Mouse (Mus musculus) spleen, postnatal 36 days (tissue): Measurements from ENCODE around the gene Tnnt1.

Experiments used
- DNase-seq, 2 experiments: peaks; one replicate each; pipeline ENCODE4 v3.0.0; 2022; ENCODE audit warnings: low spot score in 2 of 2, mixed read lengths in 1 of 2

Gene Tnnt1

DNA sequence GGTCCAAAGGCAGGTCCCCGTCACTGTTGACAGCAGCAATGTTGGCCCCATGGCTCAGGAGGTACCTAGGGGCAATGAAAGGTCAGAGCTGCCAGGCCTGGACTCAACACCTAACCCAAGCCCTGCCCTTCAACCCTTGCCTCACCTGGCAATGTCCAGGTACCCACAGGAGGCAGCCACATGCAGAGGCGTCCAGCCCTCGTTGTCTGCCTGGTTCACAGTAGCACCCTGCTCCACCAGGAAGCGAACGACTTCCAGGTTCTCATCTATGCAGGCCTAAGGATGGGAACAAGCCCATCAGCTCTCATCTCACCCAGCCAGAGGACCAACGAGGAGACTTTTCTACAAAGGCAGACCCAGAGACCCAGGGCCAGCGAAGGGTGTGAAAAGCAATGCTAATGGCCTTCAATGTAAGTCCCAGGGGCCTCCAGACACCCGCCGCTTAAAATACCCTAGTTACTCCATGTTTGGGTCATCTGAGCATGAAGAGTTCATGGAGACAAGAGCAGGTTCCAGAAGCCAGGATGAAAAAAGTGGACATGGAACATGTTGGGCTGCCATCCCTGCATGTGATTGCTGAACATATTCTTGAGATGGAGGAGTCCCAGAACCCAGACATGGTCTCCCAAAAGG lies 18.8 kb downstream of the Tnnt1 start:
- DNase-seq: no peak

DNA sequence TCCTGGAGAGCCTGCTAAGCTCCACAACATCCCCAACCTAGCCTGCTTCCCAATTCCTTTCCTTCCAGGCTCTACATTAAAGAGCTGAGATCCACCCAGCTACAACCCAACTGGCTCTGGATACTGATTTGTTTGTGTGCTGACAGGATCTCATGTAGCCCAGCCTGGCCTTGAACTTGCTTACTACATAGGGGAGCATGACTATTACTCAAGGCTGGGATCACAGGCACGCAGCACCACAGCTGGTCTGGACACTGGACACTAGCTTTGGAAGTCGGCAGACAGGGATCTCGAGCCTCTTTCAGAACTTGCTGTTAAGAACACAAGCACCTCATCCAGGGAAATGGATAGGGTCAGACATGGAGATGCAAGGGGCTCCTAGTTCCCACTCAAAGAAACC lies 19.7 kb downstream of the Tnnt1 start:
- no peak for DNase-seq

DNA sequence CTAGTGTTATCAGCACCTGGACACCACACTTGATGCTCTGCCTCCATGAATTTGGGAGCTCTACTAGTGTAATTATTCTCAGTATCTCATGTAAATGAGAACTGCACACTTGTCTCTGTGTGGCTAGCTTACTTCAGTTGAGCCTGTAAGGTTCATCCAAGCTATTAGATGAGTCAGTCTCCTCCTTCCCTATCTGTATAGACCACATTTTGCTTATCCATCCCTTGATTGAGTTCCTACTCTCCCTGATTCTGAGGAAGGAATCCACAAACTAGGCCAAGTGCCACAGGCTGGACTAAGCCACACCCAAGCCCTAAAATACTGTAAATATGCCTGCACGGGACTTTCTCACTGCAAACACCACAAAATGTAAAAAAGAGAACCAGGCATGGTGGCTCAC lies 22.2 kb downstream of the Tnnt1 start:
- DNase-seq: no peak

DNA sequence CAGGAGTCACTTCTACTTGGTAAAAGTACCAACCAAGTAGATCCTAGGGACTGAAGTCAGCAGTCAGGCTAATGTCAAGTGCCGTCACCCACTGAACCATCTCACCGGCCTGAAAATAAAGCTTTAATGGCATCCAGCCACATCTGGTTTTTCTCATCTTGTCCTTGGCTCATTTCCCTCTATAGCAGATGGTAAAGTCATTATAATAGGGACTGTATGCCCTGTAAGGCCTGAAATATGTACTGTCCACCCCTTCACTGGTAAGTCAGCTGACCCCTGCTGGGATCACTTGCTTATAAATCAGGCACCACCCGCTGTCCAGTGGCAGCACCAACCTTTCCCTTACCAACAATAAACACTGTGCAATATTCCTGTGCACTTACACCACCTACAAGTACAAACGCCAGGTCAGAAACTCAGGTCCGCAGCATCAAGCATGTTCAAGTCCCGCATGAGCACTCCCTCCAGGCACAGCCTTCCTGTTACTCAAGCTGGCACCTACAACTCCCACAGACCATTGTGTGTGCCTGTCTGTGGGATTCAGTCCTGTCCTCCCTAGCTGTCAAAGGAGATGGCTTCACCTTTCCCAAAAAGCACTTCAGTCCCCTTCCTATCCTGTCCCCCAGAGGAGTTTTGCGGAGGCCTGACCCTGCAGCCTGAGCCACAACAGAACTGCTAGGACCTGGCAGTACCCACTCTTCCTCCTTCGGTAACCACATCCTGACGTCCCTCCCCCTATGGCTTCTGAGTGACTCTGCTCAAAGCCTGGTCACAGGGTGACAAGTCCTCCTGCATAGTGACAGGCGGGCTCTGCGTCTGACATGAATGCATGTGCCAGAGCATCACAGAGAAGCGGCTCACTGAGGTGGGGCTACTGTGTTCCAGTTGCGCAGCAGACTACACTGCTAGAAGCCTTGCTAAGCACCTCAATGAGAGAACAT lies 23.6 kb downstream of the Tnnt1 start:
- DNase-seq: peak; percentile 43 to 50

DNA sequence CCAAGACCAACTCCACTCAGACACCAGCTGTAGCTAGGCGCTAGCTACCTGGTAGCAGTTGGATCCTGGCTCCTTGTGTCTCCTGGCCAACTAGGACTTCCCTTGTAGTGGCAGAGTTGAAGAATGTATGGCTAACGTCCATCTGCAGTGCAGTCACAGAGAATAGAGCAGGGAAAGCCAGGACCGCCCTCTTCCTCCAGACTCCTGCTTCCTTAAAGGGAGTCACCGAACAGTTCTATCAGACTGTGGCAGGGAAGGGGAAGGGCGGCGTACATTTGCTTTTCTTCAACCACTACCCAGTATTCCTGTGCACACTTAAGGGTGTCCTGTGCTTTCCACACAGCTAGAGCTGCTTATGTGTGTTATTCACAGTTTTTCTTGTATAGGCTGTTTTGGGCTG lies 24.9 kb downstream of the Tnnt1 start:
- DNase-seq: no peak

DNA sequence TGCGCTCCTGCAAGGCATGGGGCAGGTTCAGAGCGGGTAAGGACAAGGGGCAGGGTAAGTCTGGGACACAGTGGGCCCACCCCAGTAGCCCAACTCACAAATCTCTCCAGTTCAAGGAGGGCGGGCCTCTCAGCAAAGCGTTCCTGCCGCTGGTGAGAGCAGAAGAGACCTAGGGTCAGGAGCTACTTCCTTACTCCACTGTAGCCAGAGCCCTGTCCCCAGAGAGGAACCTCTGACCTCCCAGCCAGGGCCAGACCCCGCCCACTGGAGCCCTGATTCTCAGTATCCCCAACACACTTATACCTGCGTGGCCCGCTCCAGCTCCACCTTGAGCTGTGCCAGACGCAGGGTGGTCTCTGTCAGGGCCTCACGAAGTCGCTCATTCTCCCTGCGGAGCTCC lies 33.9 kb downstream of the Tnnt1 start:
- DNase-seq: no peak

DNA sequence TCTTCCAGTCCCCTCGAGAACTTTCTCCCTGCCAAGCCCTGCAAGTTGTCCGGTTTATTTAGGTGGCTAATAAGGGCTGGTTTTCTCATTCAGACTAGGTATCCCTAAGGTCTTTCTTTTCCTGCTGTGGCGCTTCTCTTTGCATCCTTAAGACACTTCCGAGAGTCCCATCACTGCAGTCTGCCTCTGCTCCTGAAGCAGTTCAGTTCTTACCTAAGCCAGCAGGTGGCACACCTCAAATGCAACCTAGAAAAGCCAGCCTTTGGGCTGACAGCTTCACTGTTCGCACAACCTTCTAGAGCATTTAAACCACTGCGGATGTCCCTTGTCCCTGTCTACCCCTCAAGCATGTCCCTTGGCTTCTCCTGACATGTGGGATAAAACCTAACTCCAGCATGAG lies 36.5 kb downstream of the Tnnt1 start:
- DNase-seq: no peak

DNA sequence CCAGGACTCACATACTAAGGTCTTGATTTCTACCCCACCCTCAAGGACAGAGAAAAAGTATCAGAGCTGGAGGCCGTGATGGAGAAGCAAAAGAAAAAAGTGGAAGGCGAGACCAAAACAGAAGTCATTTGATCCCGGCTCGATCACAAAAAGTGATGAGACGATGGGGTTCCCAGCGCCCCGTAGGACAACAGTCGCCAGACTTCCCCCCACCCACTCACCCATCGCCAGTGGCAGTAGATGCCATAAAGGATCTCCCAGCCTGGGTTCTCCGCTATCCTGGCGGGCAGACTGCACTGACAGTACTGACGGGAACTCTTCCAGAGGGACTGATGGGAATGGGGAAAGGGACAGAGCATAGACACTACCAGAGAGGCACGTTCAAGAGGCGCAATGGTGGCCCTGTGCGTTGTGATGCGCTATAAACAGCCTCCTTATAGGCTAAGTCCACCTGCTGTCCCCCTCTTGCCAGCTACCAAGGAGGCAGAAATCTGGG lies 37.3 kb downstream of the Tnnt1 start:
- no peak for DNase-seq

DNA sequence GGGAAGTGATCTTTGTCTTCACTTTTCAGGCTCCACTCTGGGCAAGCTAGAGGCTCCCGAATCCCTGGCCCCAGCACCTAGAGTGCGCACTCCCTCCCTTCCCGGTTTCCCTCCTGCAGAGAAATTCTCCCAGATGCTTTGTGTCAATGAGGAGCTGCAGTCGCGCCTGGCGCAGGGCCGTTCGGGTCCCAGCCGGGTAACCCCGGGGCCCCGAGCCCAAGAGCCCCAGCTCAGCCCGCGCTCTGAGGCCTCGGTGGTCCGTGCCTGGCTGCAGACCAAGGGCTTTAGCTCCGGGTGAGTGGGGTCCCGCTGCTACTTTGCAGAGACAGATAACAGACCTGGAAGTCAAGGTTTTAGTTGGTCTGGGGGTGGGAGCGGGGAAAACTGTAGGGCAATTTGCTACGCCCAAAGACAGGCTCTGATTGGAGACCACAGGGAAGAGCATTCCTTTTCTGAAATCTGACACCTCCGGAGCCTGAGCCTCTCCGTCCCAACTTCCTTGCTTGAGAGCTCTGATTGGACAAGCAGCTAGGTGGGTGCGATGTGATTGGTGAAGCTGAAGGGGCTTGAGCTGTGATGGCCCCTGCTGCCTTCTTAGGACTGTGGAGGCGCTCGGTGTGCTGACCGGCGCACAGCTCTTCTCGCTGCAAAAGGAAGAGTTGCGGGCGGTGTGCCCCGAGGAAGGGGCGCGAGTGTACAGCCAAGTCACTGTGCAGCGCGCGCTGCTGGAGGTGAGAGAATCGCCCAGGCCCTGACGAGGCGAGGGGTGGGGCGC lies 38.0 kb downstream of the Tnnt1 start:
- peak; percentile 21 to 26 for DNase-seq

DNA sequence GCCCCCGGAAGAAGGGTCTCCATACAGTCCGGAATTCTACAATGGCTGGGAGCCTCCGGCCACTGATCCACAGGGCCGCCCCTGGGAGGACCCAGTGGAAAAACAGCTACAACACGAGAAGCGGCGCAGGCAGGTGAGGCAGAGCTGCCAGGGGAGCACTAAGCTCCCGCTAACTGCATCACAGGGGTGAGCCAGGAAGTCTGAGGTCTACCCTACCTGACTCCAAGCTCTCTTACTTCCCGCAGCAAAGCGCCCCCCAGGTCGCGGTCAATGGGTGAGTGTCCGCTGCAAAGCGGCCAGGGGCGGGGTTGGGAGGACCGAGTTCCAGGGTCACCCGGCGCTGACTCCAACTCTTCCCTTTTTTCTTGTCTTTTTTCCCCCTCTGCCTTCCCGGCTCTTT lies 42.2 kb downstream of the Tnnt1 start:
- DNase-seq: no peak

DNA sequence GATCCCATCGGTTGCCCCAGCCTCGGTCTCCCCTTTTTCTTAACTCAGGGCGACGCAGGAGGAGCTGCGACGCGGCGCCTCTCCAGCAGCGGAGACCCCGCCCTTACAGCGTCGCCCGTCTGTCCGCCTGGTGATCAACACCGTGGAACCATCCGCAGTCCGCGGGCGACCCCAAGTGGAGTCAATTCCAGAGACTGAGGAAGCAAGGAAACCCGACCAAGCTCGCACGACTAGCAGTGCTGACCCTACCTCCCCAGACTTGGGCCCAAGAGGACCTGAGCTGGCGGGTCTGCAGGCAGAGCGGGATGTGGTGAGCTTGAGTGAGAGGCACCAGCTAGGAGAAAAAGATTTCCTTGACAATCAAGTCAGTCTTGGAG lies 45.0 kb downstream of the Tnnt1 start:
- peak; percentile 22 to 27 for DNase-seq

DNA sequence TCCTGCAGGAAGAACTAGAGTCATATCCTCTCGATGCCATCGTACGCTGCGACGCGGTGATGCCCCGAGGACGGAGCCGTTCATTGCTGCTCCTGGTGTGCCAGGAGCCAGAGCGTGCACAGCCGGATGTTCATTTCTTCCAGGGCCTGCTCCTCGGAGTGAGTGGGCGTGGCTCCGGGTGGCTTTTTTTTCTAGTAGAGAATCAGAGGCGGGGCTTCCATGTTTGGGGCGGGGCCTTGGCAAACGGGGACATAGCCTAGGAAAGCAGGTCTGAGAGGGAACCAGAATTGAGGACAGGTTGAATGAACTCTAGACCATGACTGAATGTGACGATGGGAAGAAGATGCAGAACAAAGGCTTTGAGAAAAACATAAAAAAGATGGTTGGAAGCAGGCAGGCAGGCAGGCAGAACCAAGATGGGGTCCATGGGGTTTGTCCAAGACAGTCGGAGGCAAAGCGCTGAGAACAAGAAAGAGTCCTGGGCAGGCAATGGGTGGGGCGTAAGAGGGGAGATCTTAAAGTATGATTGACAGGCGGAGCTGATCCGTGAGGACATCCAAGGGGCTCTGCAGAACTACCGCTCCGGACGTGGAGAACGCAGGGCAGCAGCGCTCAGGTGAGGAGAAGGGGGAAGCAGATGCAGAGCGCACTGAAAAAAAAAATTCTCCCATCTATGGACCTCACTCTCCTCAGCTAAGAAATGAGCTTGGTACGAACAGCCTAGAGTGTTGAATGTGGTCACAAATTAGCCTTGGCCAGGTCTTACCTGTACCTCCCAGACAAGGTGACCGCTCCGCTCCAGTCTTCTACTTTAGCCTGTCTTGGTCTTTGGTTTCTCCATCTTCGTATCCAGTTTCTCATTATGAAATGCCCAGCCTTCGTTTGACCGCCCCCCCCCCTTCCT lies 45.7 kb downstream of the Tnnt1 start:
- no peak for DNase-seq

DNA sequence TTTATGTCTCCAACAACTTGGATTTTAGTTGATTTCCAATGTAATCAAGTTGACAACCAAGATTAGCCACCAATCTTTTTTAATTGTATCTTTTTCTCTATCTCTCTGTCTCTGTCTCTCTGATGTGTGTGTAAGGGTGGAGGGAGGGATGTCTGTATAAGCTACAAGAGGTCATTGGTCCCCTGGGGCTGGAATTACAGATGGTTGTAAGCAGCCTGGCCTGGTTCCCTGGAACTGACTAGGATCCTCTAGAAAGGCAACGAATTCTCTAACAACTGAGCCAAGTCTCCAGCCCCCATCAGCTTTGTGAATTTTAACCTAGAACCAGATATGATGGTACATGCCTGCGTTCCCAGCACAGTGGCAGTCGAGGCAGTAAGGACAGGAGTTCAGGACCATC lies 48.4 kb downstream of the Tnnt1 start:
- no peak for DNase-seq

DNA sequence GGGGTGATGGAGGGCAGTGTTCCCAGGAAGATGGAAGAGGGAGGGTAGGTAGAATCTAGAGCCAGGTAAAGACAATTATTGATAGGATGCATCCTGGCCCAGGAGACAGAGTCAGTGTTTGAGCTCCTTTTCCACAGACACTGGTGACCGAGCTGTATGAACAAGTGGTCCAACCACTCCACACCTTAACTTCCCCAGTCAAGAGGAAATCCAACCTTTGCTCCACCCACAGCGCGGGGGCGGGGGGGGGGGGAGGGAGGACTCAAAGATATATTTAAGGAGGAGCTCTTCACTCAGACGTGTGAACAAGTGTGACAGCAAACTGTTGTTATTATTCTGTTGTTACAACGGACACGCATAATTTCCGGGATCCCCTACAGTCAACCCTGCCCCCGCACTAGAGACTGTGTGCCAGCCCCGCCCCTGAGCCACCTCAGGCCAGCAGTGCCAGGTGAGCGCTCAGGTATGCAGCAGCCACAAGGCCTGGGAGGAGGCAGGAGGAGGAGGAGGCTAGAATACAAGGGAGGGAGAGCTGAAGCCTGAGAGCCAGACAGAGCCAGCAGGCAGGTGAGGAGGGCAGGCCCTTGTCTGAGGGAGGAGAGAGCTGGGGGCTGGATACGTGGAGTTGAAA lies 51.9 kb downstream of the Tnnt1 start:
- no peak for DNase-seq

DNA sequence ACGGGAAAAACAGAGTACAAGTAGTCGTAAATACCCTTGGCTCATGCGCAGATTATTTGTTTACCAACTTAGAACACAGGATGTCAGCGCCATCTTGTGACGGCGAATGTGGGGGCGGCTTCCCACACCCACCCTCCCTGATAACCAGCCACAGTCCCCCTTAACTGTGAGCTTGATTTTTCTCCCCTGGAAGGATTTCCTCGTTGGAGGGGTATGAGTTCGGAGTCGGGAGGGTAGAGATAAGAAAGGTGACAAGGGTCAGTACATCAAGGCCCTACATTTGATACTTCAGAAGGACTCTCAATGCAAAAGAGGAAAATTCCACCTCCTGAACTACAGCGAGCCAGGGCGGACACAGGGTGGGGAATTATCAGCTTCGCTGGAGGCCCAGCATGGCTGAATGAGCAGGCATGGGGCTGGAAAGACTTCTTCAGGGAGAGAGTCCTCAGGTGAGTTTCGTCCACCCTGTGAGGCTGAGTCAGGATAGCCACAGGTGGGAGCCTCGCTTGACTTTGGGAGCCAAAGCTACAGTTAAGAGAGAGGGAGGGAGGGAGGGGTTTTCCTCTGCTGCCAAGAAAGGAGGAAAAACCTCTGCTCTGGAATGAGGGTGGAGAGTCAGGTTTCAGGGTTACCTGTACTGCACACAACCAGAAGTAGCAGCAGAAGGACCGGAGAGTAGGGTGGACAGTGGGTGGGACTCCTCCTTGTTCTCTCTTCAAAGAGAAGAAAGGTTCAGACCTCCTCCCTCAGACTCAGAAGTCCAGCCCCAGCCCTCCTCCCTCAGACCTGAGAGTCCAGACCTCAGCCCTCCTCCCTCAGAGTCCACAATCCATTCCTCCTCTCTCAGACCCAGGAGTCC lies 55.4 kb downstream of the Tnnt1 start, which contains the start of gene Eps8l1:
Gene Eps8l1 (plus strand): TSS at position 99 of the 859 bp plus-strand sequence.
- no peak for DNase-seq
